8 mouse cellular contexts compared by ENCODE assay signal in the genomic region with DNA sequence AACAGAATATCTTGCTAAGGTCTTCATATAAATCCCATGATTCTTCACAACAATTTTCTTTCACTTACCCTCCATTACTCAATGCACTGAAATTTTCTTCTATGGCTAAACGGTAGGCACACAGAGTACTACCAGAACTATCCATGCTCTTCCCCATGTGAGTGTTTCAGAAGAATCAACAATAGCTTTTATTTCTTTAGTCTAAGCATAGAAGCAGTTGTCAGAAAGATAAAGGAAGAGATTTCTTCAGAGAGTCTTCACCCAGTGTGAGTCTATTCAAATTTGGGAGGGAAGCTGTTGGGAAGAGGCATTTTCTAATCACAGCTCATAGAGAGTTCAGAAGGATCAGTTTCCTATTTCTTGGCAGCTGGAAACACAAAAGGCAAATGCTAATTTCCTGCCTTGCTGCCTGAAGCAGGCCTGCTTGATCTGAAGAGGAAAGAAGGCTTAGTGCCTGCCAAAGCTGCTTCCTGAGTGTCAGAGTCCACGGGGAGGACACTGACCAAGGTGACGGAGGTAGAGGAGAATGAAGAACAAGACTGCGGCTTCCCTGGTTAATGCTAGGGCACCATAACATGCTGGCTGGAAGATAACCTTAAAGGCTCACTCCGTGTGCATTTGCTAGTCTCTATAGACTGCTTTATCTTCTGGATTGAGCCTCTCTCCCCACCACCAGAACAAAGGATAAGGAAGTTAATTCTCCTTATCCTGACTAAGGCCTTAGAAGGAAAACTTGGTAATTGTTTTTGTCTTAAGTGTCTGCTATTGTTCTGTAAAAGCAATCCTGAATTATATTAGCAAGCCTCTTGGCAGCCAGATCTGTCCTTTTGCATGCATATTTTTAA.
DNase-seq lines count a peak whose midpoint lies in the region; ATAC-seq lines count a peak whose summit lies in the region.

No protein-coding gene starts in this region.

- peak; percentile 11 for DNase-seq in cerebellum, adult 11-12 months
- no peak for DNase-seq in cerebellum, adult 11 months
- peak; percentile 38 for DNase-seq in embryo, embryonic 11 days
- peak; percentile 2 for DNase-seq in lung, postnatal 14 days
- DNase-seq in natural killer cell, adult 2 months (ENCODE audit: low spot score in 2 of 2), result no peak
- no peak for DNase-seq in ovary, adult 18-20 months (ENCODE audit: low spot score)
- DNase-seq in left cerebral cortex, adult 8-10 months (ENCODE audit: low spot score in 2 of 2), result no peak

- peak; percentile 79 to 86 for ATAC-seq in hematopoietic stem cell, adult 5-6 weeks (replicated peaks in 1 of 2; ENCODE audit: insufficient read depth in 1 of 2, low FRiP score in 2 of 2, low TSS enrichment in 1 of 2, low read depth in 1 of 2, poor library complexity in 2 of 2, severe bottlenecking in 2 of 2)

Comparison
In these comparisons a context has a peak if more than half of its experiments do, and no peak if none do; other contexts are left out.
1. DNase-seq: peak in cerebellum, adult 11-12 months (single experiment), embryo, embryonic 11 days (single experiment) and lung, postnatal 14 days (single experiment); none in cerebellum, adult 11 months (single experiment), natural killer cell, adult 2 months (0 of 2), ovary, adult 18-20 months (single experiment) and left cerebral cortex, adult 8-10 months (0 of 2).